Mouse (Mus musculus) stomach, postnatal 0 days (tissue): ENCODE results near the gene Cytl1.

Source experiments
- CTCF ChIP-seq: IDR thresholded peaks from 2 replicates; pipeline ENCODE4 v1.5.1; 2016; ENCODE audit warnings: antibody characterized with exemption, low read depth, mild to moderate bottlenecking, moderate library complexity
- EP300 ChIP-seq: optimal IDR thresholded peaks from 2 replicates; pipeline ENCODE3; 2016; ENCODE audit warnings: antibody characterized with exemption

GRCm38 (mm10) chr5:37697286-37697685 is 38.0 kb upstream of the Cytl1 start:
- TF ChIP-seq CTCF (no peak), EP300 (no peak)
